Mouse (Mus musculus): ENCODE measurements around the gene Olfr1392.
"Not testable (repeated sequence)": the region's sequence is repeated elsewhere in the genome, so short reads cannot be mapped to it uniquely, and the experiment has no call there.

The Olfr1392 gene

DNA sequence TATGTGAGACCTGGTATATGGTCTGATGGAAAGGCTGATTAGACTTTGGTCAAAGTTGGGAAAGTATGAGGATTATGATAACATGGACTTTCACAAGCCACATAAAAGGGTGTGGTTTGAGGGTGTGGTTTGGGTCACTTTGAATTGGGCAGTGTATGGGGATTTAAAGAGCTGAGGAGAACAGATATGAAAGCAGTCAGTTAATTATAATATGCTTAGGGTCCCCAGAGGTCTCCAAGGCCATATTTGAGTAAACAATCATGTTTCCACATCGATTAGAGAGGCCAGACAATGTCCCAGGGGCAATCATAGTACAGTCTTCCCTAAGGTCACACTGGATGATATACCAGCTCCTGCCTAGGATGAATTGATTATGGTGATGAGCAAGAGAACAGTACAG lies at the start of gene Olfr1392:
Gene Olfr1392, plus strand, starts transcription at position 301 of the 400 bp plus-strand sequence.
- ATAC-seq (ENCODE audit: low TSS enrichment) = not testable (repeated sequence)

DNA sequence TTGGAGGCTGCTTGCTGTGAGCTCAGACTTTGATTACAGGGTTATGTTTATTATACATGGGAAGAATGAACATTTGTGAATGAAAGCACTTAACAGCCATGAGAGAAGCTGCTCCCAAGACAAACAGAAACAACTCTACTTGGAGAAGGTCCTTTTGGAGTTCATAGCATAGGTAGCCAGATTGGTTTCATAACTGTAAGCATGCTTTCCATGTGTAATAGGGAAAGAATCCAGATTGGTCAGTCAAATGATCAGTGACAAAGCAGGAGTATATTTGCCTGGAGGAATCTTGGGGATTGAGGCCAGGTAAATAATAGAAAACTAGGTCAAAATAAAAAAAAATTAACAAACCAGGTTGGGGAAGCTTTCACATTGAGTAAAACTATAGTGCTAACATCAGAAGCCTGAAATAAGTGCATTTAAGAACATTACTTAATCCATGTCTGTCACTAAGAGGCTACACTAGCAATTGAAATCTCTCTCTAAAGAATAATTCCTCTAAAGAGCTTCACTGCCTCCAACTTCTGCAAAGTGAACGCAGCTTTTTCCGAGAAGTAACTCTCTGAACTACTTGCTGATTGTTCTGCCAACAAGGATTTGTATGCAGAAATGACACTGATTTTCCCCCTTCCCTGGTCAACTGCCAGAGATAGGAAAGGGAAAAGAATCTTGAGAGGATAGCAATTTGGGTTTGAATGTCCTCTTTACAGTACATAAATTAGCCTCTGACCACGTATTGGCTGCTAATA lies 49.4 kb upstream of the Olfr1392 start:
- ATAC-seq (ENCODE audit: low TSS enrichment) = no peak

DNA sequence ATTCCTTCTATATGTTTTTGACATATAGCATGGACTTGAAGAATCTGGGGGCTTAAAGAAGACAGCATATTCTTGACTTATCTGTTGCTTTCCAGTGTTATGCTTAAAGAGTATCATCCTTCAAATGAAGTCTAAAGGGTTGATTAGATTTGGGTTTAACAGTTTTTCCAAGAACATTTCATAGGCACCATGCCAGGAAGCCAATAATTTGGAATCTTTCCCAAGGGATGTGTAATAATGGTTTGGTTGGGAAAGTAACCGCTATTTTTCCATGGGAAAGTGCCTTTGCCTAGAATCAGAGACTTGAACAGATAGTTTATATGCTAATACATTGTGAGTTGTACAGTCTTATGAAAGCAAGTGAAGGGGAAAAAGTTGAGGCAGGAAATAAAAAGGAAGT lies 48.2 kb upstream of the Olfr1392 start:
- no peak for ATAC-seq (ENCODE audit: low TSS enrichment)

DNA sequence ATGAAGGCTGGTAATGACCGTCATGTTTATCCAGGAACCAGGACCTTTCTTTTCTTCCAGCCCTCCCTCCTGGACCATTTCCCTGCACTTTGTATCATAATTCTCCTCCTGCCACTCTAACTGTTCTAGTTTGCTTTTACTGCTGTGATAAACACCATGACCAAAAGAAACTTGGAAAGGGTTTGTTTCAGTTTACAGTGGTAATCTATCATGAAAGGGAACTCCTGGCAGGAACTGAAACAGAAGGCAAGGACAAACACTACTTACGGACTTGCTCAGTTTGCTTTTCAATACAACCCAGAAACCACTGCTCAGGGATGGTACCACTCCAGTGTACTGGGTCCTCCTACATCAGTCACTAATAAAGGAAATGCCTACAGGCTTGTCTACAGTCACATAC lies 47.5 kb upstream of the Olfr1392 start:
- ATAC-seq (ENCODE audit: low TSS enrichment) = no peak

DNA sequence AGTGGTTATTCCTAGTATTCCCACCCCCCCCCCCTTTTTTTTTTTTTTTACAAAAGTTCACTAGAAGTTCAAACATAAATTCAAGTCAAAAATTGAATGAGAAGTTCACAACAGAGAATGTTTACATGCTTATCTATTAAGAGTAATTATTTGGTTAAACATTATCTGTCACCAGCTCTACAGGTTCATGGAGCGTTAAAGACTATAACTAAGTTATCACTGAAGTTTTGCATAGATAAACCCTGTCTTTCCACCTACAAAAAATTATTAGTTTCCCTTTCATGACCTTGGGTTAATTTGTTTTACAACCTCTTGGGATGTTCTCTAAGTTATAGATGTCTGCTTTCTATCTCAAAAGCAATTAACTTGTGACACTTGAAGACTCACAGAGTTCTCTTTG lies 44.8 kb upstream of the Olfr1392 start:
- ATAC-seq (ENCODE audit: low TSS enrichment) = no peak

DNA sequence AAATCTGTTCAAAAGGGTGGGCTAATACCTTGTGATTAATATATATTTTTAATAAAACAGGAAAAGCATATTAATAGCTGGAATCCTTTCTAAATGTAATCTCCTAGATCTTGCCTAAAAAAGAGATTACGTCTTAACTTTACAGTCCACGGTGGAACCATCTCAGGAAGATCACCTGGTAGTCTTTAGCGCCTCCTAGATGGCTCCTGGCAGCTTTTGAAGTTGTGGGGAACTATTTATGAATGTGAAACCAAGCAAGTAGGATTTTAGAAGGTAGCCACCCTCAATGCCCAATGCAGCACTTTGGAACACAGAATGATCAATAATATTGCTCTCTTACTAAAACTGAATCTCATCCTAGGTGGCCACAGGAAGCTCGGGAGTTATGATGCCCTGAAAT lies 44.2 kb upstream of the Olfr1392 start:
- no peak for ATAC-seq (ENCODE audit: low TSS enrichment)

DNA sequence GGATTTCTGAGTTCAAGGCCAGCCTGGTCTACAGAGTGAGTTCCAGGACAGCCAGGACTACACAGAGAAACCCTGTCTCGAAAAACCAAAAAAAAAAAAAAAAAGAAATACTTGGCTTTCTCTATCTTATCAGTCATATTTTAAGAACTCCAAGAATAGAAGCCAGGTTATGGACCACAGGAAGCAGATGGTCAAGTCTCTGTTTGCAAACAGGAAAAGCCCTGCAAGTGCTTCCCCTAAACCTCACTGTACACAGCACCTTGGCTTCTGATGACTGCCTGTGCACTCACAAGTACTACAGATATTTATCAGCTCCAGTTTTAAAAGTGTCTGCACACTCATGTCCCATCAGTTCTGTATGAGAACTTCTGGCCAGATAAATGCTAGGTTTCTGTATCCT lies 43.6 kb upstream of the Olfr1392 start:
- ATAC-seq (ENCODE audit: low TSS enrichment) = no peak

DNA sequence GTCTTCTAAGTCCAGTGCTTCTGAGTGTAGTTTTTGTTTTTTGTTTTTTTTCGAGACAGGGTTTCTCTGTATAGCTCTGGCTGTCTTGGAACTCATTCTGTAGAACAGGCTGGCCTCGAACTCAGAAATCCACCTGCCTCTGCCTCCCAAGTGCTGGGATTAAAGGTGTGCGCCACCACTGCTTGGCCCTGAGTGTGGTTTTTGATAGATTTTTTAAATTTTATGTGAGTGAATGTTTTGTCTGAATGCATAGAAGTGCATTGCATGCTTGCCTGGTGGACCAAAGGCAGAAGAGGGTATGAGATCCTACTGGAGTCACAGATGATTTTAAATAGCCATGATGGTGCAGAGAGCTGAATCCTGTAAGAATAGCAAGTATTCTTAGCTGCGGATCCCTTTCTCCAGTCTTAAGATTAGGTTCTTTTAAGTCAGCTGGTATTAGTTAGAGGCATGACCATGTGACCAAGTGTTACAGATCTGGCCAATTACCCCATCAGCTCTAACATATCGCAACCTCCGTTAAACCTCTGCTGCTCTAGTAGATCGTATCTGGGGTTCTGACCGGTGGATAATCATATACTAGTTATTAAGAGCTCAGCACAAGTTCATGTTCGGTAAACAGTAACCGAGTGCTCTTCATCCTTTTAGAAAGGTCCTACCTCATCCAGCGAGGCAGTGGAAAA lies 42.0 kb upstream of the Olfr1392 start:
- ATAC-seq (ENCODE audit: low TSS enrichment) = peak; percentile 14

DNA sequence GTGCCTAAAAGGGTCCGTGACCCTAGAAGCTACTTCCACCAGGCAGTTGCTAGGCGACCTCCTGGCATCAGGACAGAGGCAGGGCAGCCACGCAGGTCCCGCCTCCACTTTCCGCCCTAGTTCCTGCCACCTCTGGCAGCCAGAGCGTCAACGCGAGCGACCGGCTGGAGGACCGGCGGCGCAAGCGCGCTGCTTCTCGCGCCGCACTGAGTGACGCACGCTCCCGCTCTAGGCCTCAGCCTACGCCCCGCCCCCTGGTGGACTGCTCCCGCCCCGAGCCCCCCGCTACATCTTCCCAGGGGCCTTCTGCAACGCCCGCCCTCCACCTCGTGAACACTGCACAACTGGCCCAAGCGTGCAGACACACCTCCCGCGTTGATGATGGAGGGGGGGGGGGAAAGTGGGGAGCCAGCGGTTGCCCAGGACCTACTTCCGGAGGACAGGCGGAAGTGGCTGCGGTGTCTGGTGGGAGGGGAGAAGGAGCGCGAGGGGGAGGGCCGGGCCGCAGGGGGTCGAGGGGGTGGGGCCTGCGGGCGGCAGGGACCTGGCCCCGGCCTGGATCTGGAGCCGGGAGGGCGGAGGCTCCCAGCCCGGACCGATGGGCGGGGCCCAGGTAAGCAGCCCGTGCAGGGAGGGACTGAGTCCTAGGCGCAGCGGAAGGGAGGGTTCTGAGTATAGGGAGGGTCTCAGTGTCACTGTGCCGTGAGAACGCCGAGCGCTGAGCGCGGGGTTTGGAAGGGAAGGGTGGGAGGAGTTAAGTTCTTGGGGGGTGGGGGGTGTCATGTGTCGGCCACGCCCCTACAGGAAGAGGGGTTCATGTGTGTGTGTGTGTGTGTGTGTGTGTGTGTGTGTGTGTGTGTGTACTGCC lies 41.1 kb upstream of the Olfr1392 start, which contains the start of gene Mgat1:
Gene Mgat1, plus strand, starts transcription at position 465 of the 868 bp plus-strand sequence.
- peak; percentile 83 for ATAC-seq (ENCODE audit: low TSS enrichment)

DNA sequence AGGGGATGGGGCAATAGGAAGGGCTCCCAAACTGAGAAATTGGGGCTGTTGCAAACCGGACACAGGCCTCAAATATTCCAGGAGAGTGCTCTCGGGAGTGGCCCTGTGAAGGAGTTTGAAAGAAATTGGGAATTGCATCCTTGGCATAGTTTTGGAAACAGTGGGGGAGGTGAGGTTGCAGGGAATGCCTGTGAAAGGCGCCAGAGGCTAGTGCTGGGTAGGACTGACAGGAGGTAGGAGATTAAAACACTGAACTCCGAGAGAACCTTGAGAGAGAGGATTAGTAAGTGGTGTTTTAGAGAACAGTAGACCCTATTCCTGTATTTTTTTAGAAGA lies 40.5 kb upstream of the Olfr1392 start:
- peak; percentile 3; the same call in 1 of the 2 replicates for ATAC-seq (ENCODE audit: low TSS enrichment)

DNA sequence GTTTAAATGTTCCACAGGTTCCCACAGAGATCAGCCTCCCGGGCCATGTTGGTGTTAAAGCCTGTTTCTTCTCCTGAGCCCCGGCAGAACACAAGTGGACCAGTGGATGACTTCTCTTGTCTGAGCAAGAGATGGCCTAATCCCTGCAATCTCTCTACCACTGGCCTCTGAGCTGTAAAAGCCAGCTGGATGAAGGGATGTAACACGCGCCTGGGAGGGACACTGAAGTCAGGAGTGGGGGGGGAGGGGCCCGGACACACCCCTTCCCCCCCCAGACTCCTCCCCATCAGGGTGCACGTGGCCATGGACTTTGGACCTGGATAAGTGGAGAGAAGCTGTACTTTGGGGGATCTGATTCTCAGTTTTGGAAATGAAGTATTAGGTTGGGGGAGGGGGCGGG lies 39.9 kb upstream of the Olfr1392 start:
- no peak for ATAC-seq (ENCODE audit: low TSS enrichment)

DNA sequence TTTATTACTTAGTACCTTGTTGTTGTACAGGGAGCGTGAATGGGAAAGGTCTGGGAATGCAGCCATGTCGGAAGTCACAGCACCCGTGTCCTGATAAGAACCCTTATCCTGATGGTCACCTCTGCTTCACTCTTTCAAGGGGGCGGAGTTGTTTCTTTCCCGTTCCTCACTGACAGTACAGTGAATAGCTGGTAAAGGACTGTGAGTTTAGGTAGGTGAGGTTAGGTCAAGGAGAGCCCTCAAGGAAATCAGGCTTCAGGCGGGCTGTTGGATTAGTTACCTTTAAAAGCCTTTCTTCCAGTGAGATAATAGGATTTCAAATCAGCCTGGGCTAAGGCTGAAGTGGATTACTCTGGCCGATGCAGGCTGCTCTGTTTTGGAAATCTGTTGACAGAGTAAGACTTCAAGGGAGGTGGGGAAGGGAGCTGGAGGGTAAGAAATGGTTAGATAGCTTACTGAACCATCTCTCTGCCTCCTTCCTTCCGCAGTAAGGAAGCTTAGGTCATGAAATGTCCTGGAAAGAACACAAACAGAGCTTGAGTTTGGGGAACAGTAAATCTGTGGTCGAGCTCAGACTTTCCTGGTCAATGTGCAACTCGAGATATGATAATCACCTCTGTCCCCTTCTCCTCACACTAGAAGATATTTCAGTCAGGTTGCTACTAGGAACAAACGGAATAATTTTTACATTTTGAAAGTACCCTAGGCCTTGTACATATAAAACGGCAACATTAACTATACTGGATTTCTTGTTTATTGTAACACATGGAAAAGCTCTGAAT lies 39.3 kb upstream of the Olfr1392 start:
- no peak for ATAC-seq (ENCODE audit: low TSS enrichment)

DNA sequence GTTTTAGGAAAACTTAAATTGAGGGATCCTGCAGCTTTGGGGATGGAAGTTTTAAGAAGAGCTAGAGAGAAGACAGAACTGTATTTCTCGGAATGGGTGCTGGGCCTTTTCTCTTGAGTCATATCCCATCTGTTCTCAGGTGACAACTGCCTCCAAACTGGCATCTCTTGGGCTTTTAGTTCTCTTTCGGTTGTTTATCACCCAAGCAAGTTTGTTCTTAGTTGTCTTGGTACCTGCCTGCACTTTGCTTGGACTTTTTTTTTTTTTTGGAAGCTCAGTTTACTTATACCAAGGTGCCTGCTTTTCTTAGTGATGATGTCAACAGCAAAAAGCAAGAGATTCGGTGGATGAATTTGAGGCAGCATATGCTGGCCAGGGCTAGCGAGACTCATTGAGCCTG lies 38.6 kb upstream of the Olfr1392 start:
- ATAC-seq (ENCODE audit: low TSS enrichment) = no peak

DNA sequence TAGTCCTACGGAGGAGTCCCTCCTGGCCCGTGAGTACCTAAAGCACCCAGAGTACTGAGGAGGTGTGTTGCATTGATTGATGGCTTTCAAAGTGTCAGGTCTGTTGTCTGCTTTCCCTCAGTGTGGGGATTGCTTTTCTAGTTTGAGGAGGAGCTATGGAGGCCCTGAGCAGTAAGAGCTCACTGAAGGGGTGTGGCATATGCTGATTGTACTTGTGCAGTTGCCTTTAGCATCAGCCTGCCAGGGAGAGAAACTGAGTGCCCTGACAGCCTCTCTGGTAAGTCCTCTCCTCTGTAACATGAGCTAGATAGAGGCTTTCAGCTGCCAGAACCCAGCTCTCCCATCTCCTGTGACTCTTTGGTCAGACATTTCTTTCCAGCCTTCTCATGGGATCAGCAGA lies 37.8 kb upstream of the Olfr1392 start:
- ATAC-seq (ENCODE audit: low TSS enrichment) = no peak

DNA sequence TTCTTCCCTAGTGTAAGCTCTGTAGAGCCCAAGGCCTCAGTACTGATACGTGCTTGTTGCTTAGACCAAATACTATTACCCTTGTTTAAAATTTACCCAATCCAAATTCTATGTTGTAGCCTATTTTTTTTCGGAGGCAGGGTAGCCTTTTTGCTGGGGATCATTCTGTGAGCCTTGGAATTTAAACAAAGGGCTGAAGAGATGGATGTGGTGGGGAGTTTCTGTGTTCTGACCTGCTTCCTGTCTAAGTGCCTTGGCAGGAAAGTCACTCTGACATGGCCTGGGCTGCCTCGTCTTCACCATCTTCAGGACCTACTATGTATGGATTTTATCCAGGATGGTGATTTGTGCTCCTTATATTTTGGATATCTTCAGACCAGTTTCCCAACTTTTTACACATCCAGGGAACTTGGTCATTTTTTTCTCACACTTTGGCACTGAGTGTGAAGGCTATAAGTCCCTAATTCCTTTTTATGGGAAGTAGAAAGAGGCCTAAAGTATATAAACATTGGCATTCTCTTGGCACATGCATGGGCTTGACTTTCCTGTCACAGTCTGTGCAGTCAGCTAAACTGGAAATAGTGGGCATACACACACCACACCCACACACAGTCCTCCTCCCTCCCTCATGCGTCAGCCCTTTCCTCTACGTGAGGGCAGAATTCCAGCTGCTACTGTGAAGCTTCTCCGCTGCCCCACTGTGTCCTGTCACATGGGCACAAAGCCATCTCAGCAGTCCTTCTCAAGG lies 36.7 kb upstream of the Olfr1392 start:
- ATAC-seq (ENCODE audit: low TSS enrichment) = peak; percentile 22; the same call in 1 of the 2 replicates

DNA sequence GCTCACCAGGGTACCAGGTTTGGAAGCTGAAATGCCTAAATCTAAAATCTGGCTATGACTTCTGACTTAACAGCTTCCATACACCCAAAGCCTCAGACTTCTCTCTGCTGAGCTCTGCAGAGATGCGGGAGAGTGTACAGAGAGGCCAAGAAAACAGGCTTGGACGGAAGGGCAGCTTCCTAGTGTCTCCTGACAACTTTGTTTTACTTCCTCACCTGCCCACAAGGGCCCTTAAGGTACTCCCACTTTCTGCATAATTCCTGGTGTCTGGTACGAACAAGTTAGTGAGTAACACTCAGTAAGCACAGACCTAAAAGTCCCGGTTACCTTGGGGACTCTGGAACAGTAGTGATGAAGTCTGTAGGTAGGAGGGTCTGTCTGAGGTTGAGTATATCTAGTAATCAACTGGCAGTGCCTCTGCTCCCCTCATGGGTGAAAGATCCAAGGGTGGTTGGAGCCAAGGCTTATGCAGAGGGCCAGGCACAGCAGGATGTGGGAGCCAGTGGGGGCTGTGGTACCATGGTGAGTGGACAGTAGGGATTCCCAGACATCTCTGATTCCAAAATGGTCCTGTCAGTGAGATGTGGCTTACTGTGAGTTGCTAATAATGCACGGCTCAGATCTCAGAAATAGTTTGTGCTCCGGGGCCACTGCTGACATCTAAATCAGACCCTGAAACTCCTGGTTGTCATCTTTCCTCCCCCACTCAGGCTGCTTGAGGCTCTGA lies 35.9 kb upstream of the Olfr1392 start:
- ATAC-seq (ENCODE audit: low TSS enrichment) = peak; percentile 3; the same call in 1 of the 2 replicates

DNA sequence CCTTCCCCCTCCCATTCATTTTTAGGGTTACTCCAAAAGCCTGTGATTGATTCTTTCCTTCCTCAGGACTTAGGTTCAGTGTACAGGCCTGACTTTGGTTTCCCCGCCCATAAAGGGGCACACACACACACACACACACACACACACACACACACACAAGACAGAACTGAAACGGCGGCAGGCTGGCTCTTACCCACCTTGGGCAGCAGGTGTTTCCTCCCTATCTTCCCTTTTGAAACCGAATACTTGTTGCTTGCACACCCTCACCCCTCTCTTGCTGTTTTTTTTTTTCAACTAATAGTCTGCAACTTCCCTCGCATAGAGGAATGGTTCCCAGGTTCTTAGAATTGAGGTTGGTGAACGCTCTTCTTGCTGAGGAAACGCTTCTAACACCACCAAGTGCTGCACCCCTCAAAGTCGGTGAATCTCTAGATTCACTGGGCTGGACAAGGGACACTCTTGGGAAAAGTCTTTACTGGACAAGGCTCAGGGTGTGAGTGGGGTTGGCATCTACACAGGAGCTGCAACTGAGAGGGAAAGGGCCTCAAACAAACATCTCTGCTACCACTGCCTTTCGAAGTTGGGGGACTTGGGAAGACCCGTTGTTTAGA lies 35.2 kb upstream of the Olfr1392 start:
- peak; percentile 5 for ATAC-seq (ENCODE audit: low TSS enrichment)

DNA sequence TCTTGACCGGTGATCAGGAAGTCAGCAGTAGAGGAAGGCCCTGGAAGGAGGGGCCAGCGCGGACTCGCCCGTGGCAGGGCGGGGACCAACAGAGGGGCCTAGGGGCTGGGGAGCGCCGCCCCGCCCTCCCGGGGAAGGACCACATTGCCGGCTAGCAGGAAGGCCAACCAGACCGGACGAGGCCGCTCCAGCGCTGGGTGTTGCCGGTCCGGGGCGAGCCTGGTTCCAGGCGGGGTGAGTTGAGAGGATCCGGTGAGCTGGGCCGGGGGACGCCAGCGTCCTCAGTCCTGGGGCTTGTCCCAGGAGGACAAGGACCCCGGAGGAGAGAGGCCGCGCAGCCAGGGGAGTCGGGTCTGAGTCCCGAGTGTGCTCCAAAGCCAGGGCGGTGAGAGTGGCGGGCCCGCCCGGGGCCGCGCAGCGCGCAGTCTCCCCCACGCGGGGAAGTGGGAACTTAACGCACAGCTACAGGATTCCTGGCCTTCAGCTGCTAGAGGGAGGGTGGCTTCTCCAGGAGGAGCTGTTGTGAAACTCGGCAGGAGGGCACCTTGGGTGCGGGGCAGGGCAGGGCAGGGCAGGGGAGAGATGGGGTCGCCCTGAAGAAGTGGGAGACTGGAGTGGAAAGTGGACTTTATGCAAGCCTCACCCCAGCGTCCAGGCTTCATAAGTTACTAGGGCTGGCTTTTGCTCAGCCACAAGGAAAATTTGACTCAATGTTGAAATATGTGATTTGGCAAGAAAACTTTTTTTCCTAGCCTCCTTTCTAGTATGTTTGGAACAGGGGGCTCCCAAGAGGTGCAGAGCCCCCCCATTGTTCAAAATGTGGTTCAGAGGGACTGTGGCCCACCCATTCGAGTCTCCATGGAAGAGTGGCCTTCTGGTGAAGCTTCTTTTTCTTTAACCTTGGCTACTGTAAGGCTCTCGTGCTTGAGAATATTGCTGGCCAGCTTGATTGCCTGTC lies 34.4 kb upstream of the Olfr1392 start:
- ATAC-seq (ENCODE audit: low TSS enrichment) = peak; percentile 66

DNA sequence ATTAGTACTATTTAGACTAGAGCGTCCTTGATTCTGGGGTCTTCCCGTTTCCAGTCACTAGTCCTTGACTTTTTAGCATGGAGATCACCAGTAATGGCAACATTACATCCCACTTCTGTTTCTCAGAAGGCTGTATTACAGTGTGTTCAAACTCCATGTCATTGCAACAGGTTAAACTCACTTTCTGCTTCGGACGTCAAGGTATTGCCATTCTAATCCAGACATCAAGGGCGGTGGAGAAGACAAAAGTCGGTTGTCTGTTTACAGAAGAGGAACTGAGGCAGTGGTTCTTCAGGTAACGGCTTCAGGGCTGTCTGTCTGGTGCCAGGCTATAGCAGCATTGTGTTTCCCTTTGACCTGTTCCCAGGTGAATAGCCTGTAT lies 33.7 kb upstream of the Olfr1392 start:
- ATAC-seq (ENCODE audit: low TSS enrichment) = no peak

Measured in frontal cortex, adult (tissue).